Mouse (Mus musculus): Measurements from ENCODE around the gene Rsph9.

Gene Rsph9

DNA sequence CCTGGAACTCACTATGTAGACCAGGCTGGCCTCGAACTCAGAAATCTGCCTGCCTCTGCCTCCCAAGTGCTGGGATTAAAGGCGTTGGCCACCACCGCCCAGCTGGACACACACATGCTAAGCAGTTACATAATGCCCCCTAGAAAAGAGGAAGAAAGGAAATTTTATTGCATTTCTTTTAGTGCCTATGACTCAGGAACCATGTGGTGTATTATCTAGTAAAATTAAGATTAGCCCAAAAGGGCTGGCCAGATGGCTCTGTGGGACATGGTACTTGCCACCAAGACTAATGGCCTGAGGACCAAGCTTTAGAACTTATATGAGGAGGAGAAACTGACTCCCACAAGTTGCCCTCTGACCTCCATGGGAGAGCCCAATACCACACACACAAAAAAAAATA is 4.1 kb downstream of the Rsph9 start:
- DNase-seq (ENCODE audit: low read depth, low spot score): no peak

DNA sequence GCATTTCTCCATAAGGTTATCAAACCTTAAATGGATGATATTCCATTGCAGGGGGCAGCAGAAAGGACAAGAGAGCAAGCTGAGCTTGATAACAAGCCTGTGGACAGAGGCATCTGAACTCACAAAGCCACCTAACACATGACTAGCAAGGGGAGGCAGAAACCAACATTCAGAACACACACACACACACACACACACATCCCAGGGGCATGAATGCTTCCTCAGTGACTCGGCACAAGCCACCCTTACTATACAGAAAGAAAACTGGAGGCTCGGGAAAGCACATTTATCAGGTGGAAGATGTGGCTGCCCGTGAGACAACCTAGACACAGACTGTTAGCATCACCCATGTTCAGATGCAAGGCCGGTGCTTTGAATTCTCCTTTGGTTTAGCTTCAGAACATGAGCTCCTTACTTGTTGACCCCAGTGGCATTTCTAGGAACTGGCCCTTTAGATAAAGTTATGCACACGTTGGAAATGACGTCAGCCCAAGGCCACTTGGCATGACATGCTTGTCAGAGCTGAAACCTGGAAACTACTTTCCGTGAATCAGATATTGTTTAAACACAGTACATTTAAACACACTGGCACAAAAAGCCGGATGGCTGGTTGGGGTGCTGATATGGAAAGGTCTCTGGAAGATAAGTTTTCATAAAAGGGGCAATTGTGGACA is 5.3 kb downstream of the Rsph9 start:
- DNase-seq (ENCODE audit: low read depth, low spot score): no peak

DNA sequence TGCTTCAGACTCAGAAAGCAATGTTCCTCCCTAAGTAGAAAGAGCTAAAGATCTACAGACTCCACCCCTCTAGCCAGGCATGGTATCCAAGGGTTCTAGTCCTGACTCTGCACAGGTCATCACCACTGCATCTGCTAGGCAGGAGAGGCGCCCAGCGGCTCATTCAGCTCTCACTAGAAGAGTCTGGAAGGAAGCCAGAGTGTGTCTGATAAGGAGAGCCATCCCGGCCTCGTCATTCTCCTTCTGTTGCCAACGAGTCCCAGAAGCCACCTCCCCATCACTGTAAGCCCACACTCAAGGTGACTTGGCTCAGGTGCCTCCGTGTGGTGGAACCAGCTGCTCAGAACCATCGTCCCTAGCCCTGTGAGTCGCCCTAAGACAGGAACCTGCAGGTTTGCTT is 11.2 kb downstream of the Rsph9 start:
- no peak for DNase-seq (ENCODE audit: low read depth, low spot score)

DNA sequence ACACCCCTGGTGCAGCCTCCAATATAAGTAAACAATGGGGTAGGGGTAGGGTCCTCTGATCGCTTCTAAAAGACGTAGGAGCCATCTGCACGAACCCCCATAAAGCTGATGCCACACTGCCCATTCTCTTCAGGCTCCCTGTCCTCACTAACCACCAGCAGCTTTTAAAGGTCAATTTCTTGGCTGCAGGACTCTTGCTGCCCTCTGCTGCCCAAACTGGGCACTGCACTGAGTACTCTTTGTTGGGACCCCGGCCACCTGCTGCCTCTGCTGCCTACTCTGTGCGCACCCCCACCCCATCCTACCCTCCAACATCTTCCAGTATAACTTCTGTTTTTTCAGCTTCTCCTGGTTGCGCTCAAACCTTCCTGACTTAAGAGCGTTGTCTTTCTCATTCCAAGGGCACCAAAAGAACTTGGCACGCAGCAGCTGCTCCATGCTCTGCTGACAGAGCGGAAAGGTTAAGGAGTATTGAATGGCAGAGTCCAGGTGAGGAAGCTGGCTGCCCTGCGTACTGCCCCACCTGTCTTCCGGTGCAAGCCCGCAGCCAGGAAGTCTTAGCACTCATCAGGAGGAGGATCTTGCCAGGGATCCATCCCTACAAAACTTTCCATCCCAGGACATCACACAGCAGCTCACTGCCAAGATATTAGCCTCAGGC is 11.8 kb downstream of the Rsph9 start:
- DNase-seq (ENCODE audit: low read depth, low spot score): peak; percentile 73

DNA sequence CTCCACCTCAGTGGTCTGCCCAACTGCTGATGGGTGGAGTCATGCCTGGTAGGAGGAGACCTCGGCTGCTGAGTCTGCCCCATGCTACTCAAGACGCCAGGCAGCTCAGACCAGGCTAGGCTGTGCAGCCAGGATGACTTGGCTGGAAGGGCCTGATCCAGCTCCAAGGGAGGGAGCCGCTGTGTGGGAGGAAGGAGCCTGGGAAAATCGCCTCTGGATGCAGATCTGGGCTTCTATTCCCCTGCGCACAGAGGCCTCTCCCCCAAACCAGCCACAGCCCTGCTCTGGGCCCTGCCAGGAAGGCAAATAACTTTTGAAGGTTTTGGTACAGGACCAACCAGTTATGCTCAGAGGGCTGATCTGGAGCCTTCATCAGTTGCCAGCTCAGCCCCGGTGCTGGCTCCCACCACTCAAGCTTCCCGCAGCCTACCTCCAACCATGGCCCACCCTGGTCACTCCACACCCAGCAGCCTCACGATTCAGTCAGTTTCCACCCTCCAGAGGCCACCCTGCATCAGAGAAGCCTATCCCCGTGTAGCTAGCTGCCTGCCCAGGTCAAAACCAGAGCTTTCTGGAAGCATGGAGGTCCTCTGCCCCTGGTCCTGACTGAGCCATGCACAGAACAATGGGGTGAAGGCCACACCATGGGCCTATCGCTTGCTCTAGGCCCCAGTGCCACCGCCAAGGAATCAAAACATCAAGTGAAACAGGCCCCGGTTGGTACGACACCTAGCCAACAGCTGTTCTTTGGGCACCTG is 14.1 kb downstream of the Rsph9 start:
- peak; percentile 37 for DNase-seq (ENCODE audit: low read depth, low spot score)

DNA sequence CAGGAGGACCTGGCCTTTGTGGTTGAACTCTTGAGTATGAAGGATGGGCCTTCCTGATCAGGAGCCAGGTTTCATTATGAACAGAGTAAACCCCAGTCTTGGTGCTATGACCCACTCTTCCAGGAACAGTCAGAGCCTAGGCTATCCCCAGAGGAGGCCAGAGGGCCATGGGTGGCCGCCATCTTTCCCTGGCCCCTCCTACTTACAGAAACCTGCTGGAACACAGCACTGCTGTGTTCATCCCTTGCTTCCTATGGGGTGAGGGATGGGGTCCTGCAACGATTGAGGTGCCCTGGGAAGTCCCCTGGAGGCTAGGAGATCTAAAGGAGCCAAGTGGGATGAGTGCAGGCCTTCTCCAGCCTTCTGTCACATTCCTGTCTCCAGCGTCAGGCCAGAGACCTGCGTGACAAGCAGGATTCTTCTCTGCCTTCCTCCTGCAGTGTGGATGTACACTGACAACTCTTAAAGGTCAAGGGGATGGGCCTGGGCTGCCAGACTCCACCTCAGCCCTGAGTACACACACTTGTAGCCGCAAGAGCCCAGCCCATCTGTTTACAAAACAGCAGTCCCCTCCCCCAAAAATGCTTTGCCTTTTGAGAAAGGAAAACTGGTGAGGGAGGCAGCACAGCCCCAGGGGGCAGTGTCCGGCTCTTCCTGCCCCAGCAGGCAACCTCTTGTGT is 16.1 kb downstream of the Rsph9 start:
- no peak for DNase-seq (ENCODE audit: low read depth, low spot score)

DNA sequence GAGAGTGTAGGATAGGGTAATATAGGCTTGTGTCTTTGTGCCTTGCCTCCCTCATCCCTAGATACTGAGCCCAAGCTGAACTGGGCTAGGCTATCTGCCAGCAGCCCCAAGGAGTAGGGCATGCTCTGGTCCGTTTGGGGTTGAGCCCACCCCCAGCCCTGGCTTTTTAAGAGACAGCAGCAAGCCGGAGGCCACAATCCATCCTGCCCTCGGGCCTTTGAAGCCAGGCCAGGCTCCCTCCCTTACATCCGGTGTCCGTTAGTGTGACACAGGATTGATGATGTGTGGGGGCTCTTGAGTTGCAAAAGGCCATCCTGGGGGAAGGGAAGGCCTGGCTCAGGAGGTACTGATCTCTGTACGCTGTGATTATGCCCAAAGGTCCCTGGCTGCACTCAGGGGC is 17.4 kb downstream of the Rsph9 start:
- DNase-seq (ENCODE audit: low read depth, low spot score): no peak

DNA sequence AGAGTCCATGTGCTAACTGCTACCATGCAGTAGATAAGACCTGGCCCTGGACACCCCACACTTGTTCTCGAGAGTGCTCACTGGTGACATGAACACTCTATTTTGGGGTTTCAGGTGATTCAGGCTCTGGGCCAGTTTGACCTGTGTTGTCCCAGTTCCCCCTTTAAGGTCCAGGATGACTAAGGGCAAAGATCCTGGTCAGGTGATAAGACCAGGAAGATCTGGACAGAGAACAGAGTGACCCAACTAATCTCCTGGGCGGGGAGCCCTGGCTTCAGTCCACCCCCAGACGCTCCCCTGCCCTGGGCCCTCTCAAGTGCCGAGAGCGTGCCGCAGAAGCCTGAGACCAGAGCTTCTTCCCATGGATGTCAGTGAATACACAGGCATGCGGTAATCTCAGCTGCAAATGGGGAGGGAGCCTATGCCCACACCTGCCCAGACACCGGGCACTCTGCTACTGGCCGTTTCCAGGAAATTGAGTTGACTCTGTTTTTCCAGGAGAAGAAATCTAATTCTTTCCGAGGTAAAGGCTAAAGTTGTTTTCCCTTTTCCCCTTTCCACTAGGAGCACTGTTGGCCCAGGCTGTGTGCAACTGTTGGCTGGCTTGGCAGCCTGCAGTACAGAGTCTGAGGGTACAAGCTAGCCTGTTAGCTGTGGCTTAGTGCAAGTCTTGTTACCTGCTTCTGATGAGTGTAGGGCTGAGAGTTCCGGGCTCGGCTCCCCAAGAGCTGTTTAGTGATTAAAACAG is 19.9 kb downstream of the Rsph9 start:
- no peak for DNase-seq (ENCODE audit: low read depth, low spot score)

DNA sequence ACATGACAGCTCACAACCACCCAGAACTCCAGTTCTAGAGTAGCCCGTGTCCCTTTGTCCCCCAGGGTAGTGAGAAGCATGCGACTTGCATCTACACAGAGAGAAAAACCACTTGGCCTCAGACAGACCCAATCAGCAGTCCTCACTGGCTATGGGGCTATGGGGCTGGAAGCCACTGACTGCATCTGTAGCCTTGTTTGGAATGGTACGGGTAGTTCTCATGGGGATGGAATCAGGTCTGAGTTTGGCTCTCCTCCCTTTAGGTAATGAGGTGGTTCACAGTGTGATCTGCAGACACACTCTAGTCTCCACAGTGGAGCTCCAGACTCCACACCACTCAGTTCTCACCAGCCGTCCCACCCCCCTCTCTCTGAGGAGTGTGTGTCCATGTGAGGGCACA is 20.7 kb downstream of the Rsph9 start:
- no peak for DNase-seq (ENCODE audit: low read depth, low spot score)

DNA sequence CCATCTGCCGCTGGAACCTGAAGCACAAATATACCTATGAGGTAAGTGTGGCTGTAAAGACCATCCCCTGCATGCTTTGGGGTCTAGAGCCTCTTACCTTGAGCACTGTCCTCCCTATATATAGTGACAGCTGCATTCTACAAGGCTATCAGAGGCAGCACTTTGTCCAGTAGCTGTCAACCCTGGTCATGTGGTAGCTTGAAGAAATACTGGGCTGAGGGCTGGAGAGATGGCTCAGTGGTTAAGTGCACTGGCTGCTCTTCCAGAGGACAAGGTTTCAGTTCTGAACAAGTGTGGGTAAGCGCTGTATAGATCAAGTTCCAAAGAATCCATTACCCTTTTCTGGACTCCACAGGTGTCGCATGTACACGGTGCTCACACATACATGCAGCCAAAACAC is 21.2 kb downstream of the Rsph9 start:
- no peak for DNase-seq (ENCODE audit: low read depth, low spot score)

DNA sequence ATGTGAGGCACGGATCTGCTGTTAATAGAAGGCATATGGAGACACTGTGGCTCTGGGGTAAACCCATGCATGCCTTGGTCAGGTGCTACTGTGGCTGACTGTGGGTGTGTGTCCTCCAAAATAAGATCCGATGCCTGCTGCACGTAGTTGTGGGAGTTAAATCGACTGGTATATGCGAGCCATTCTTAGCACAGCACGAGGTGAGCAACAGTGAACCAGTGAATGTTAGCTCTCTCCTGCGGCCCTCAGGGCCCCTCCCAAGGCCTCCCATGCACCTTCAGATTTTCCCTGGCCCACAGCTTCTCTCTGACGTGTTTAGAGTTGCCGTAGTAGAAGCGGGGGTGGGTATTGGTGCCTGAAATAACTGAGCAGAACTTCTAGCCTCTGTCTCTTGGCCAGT is 24.4 kb downstream of the Rsph9 start:
- peak; percentile 77 for DNase-seq (ENCODE audit: low read depth, low spot score)

DNA sequence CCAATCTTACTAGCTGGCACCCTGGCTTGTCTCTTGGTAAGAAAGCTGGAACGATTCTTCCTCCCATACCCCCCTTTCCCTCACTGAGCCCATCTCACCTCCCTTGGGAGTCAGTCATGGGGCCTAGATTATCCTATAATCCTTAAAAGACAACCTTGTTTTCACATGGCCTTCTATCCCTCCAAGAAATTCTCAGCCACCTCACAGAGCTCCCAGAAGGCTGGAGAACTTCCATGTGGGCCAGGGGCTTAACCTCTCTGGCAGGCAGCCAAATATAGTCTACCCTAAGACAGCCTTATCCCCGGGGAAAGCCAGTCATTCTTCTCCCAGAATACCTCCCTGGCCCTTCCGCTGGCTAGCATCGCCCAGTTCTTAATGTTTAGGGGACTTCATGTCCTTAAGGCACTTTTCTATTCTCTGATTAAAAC is 25.6 kb downstream of the Rsph9 start:
- no peak for DNase-seq (ENCODE audit: low read depth, low spot score)

DNA sequence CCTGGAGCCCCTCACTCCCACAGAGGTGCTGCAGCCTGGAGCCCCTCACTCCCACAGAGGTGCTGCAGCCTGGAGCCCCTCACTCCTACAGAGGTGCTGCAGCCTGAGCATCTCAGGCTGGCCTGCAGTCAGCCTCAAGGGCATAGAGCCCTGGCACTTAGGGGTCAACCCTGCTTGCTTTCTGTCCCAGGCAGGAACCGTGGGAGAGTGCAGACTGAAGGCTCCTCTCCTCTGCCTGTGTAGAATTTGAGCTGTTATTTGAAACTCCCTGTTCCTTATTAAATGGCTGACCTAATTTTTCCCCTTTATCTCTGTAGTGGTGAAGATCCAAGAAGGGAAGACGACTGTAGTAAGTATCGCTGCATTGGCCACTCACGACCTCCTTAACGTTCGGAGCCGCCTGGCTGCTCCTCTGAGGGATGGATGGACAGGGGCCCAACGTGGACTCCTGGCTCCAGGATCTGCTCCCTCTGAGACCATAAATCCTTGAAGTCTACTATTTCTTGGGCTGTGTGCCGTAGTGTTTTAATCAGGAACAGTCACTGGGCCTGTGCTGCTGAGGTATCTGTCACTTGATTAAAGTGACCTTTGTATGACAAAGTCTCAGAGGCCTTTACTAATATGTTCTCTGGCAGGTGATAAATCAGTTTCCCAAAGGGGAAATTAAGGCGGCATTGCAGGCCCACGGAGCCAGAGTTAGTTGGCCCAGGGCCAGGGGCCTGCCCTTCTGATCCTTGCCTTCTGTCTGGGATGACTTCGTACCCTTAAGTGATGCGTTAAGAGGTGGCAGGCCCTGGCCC is 26.2 kb downstream of the Rsph9 start:
- no peak for DNase-seq (ENCODE audit: low read depth, low spot score)

DNA sequence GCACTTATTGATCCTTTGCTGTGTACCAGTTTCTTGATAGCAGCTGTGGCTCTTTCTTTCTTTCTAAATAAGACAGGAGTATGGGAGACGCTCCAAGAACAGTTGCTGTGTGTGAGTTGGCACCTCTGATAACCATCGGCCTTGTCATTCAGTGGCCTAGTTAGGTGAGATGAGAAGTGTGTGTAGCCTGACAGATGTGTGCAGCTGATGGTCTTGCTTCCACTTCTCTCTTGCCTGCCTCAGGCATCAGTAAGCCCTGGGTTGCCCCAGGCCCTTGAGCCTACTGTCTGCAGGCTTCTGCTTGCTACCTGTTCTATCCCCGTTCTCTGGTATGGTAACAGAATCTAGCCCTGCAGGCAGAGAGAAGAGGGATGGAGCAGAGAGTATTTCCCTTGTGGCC is 27.1 kb downstream of the Rsph9 start:
- no peak for DNase-seq (ENCODE audit: low read depth, low spot score)

DNA sequence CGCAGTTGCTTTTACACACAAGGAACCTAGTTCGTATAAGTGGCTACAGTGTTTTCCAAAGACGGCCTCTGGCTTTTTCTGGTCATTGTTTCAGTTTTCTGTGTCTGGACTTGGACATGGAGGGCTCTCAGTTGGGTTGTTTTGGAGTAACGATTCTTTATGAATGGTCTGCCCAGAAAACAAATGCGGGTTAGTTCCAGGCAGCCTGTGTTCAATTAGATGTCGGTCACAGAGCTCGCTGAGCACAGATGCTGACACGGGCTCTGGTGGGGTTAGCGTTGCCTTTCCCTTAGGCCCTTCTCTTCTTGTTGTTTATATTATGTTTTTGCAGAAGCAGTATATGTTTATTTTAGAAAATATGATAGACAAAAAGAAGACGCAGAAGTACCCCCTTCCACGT is 27.9 kb downstream of the Rsph9 start:
- no peak for DNase-seq (ENCODE audit: low read depth, low spot score)

DNA sequence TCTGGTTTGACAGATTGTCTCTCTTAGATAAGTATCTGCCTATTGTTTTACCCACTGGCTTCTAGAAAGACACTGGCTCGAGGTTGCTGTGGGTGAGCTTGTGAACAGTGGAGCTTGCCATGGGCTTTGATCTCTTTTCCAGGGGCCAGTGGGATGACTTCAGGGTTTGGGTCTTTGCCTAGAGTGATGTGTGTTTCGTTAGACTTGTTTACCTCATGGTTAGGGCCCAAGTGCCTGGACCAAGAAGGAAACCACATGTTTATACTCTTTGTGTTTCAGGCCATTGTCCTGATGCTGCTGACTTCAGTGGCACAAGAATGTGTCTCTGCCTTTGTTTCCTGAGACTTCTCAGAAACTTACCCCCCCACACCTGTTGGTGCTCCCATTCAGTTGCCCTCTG is 28.5 kb downstream of the Rsph9 start:
- no peak for DNase-seq (ENCODE audit: low read depth, low spot score)

DNA sequence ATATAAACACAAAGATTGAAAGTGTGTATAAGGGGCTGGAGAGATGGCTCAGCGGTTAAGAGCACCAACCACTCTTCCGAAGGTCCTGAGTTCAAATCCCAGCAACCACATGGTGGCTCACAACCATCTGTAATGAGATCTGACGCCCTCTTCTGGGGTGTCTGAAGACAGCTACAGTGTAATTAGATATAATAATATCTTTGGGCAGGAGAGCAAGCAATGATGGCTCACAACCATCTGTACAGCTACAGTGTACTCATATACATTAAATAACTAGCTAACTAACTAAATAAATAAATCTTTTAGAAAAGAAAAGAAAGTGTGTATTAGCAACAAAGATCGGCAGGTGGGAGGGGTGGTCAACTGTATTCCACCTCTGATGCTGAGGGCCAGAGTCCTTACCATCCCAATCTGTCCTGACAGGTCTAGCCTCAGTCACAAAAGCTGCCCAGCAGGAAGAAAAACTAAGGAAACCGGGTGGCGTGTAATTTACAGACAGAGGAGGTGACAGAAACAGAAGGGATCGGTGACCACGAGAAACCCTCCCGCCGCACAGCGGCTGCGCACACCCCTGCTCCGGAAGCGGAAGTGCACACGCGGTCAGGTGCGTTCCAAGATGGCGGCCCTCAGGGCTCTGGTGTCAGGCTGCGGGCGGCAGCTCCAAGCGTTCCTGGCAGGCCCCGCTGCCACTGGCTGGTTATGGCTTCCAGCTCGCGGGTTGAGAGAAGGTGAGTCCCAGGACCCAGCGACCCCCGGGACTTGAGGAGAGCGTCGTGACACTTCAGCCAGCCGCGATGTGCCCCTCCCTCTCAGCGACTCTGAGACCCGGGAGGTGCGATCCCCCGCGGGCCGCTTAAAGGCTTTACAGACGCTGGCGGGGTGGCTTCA is 33.4 kb downstream of the Rsph9 start, which contains the start of gene Mrps18a:
Gene Mrps18a (plus strand): TSS at position 585 of the 888 bp plus-strand sequence.
- peak; percentile 95 for DNase-seq (ENCODE audit: low read depth, low spot score)

DNA sequence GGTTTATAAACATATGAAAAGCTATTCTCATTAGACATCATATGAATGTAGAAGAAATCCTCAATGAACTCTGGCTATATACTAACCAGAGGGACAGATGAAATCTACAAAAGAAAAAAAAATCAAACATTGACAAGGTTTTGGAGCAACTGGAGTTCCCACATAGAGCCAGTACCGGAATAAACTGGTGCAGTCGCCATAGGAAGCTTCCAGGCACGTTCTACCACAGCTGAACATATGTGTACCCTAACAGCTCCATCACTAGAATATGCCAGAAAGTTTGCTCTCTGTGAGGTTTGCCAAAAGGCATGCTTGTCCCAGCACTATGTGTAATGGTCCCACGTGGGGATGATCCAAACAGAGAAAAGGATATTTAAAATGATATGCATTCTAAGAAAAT is 35.7 kb downstream of the Rsph9 start:
- no peak for DNase-seq (ENCODE audit: low read depth, low spot score)

DNA sequence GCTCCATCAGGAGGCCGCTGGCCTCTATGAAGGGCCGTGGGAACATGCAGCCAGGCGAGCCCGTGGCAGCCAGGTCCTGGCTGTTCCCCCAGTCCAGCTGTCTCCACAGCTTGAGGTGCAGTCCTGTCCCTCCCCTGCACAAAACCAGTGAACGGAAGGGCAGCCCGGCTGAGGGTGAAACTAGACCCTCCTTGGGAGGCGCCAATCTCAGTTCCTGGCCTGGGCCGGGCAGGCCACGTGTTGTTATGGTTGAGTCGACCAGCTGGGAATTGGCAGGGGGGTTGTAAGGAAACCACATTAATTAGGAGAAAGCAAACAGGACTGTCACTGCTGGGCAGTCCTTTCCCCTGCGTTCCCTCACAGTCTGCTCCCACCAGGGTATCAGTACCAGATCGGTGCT is 39.5 kb downstream of the Rsph9 start:
- DNase-seq (ENCODE audit: low read depth, low spot score): no peak

Data from brain, adult 2 months (tissue).